Mouse (Mus musculus) liver, embryonic 11.5 days (tissue): ENCODE results near the gene Bnc2. TPM values are rescaled to one million over a fixed set of nuclear protein-coding genes. Genes with fewer than 3 reads are reported as not detected.

ENCODE experiments used
- ATAC-seq: fragments of 200-750 bp; cut with Nextera tagmentation; replicated peaks from 2 replicates; pipeline ENCODE4 v1.8.0; 2017; ENCODE audit warnings: moderate number of reproducible peaks, mild to moderate bottlenecking, moderate TSS enrichment, moderate library complexity; ENCODE audit not compliant: low FRiP score
- DNase-seq: peaks from one replicate; pipeline ENCODE4 v3.0.0-alpha.2; 2017; ENCODE audit warnings: low spot score
- H3K27ac ChIP-seq: fragments of 300-500 bp; sonication (generic); 2 replicates; pipeline ENCODE4 v1.5.1; 2014; ENCODE audit warnings: mild to moderate bottlenecking, low read depth, low read length, control low read depth
- H3K27me3 ChIP-seq: fragments of 300-500 bp; sonication (generic); replicated peaks from 2 replicates; pipeline ENCODE4 v1.6.1; 2014; ENCODE audit warnings: low read length, mixed read lengths; ENCODE audit not compliant: control insufficient read depth, insufficient read depth
- H3K36me3 ChIP-seq: fragments of 300-500 bp; sonication (generic); 2 replicates; pipeline ENCODE4 v1.6.1; 2014; ENCODE audit warnings: mild to moderate bottlenecking, low read length, moderate library complexity, mixed read lengths; ENCODE audit not compliant: control insufficient read depth, insufficient read depth
- H3K4me1 ChIP-seq: fragments of 300-500 bp; sonication (generic); replicated peaks from 2 replicates; pipeline ENCODE4 v1.6.1; 2014; ENCODE audit warnings: low read length, mixed read lengths; ENCODE audit not compliant: control insufficient read depth, insufficient read depth
- H3K4me2 ChIP-seq: fragments of 300-500 bp; sonication (generic); 2 replicates; pipeline ENCODE4 v1.6.1; 2014; ENCODE audit warnings: mild to moderate bottlenecking, control low read depth, moderate library complexity
- H3K4me3 ChIP-seq: fragments of 300-500 bp; sonication (generic); 2 replicates; pipeline ENCODE4 v1.5.1; 2014; ENCODE audit warnings: low read depth, low read length, control low read depth
- H3K9ac ChIP-seq: fragments of 300-500 bp; sonication (generic); 2 replicates; pipeline ENCODE4 v1.6.1; 2014; ENCODE audit warnings: low read depth, low read length, control low read depth
- H3K9me3 ChIP-seq: fragments of 300-500 bp; sonication (generic); 2 replicates; pipeline ENCODE4 v1.6.1; 2016; ENCODE audit warnings: low read length, inconsistent platforms, mixed read lengths; ENCODE audit not compliant: control insufficient read depth
- WGBS: fragments of 180-500 bp; shearing (Covaris S2); extraction: QIAGEN DNeasy Blood & Tissue Kit; methylation state at CpG from one replicate; pipeline ENCODE4 v1.1.7; 2014; 5-methylcytosine and 5-hydroxymethylcytosine counted together
- polyA plus RNA-seq: library from polyadenylated mRNA; unstranded; fragments of >200 nt; fragmentation: Nextera tagmentation; extraction: Ambion mirVana; gene quantifications from 2 replicates; pipeline ENCODE4 v1.2.1, GENCODE M21; 2014

The Bnc2 gene
- polyA plus RNA-seq, 1 experiment from 2014 or later, result 7.0 TPM

GRCm38 (mm10) chr4:84449246-84450005 is 225.6 kb downstream of the Bnc2 start:
- no peak overlapping the region for H3K27ac ChIP-seq
- no peak for ATAC-seq
- no peaks in the 10 kb centered on the region for H3K4me1 ChIP-seq
- no peak overlapping the region for H3K4me2 ChIP-seq
- no peak overlapping the region for H3K4me3 ChIP-seq
- WGBS, result 79% methylated on average over 7 of the region's 7 CpGs
- no peak overlapping the region for H3K9ac ChIP-seq
- DNase-seq, result no peak
- no peaks in the 10 kb centered on the region for H3K9me3 ChIP-seq
- no peaks in the 10 kb centered on the region for H3K36me3 ChIP-seq
- H3K27me3 ChIP-seq, result no peaks in the 10 kb centered on the region

DNA sequence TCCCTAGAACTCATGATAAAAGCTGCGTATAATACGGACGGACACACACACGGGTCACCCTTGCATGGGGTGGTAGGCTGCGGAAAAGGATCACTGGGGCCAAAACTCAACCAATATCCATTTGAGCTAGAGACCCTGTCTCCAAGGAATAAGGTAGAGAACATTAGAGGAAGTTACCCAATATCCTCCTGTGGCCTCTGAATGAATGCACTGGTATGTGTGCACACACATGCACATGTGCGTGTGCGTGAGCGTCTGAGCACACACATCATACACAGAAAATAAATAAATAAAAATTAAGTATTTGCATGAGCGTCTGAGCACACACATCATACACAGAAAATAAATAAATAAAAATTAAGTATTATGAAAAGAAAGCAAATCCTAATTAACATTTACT is 241.8 kb downstream of the Bnc2 start:
- no peaks in the 10 kb centered on the region for H3K27me3 ChIP-seq
- H3K36me3 ChIP-seq, result no peaks in the 10 kb centered on the region
- 94% methylated on average over 9 of the region's 9 CpGs for WGBS
- no peak overlapping the region for H3K27ac ChIP-seq
- H3K4me2 ChIP-seq, result no peak overlapping the region
- no peak overlapping the region for H3K4me3 ChIP-seq
- ATAC-seq (no peak), DNase-seq (no peak)
- H3K9ac ChIP-seq, result no peak overlapping the region
- no peaks in the 10 kb centered on the region for H3K9me3 ChIP-seq
- H3K4me1 ChIP-seq, result no peaks in the 10 kb centered on the region; the same call in 1 of the 2 replicates

- no peak overlapping the region for H3K9ac ChIP-seq
- H3K4me1 ChIP-seq, result no peaks in the 10 kb centered on the region; the same call in 1 of the 2 replicates
- no peak overlapping the region for H3K27ac ChIP-seq
- no peaks in the 10 kb centered on the region for H3K27me3 ChIP-seq
- H3K9me3 ChIP-seq, result no peaks in the 10 kb centered on the region
- 27% methylated on average over 6 of the region's 6 CpGs for WGBS
- H3K4me3 ChIP-seq, result no peak overlapping the region
- ATAC-seq, result no peak
- H3K36me3 ChIP-seq, result no peaks in the 10 kb centered on the region
- no peak for DNase-seq
- no peak overlapping the region for H3K4me2 ChIP-seq
Observed at GRCm38 (mm10) chr4:84431677-84432515, 243.2 kb downstream of the Bnc2 start.

DNA sequence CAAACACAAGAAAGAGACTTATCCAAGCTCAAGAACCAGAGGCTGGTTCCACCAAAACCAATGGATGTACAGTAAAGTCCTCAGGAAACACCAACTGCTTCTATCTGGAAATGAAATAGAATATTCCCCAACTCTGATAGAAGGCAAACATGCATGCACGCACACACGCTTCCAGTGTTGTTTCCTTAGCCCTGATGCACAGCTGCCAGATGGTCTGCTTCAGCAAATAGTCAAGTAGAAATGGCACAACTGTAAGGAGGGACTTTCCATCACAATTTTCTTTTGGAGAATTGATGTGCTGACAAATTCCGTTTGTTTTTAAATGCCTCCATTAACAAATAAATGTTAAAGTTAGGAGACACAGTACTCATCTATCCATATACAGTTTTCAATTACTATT is 247.1 kb downstream of the Bnc2 start:
- ATAC-seq, result no peak
- WGBS, result 89% methylated on average over 3 of the region's 3 CpGs
- no peaks in the 10 kb centered on the region for H3K27me3 ChIP-seq
- DNase-seq, result no peak
- H3K4me3 ChIP-seq, result no peak overlapping the region
- no peak overlapping the region for H3K4me2 ChIP-seq
- H3K4me1 ChIP-seq, result no peaks in the 10 kb centered on the region; the same call in 1 of the 2 replicates
- no peak overlapping the region for H3K9ac ChIP-seq
- no peak overlapping the region for H3K27ac ChIP-seq
- no peaks in the 10 kb centered on the region for H3K9me3 ChIP-seq
- no peaks in the 10 kb centered on the region for H3K36me3 ChIP-seq

DNA sequence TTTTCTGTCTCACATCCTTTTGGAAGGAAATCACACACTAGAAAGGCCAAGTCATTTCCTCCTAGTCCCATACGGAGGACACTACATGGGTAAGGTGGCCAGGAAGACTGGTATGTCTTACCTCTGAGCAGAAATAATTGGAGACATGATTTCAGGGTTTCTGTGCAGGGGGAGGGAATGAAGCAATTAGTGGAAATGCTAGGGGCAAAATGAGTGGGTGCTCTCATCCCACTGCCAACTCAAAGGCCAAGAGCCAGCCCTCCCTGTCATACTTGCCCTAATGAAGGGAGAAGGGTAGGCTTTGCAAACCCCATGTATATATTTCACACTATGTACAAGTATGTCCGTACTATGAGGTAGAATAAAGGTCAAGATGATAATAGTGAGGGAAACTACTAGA is 263.6 kb downstream of the Bnc2 start:
- Histone ChIP-seq H3K27me3 (no peaks in the 10 kb centered on the region), H3K9ac (no peak overlapping the region), H3K27ac (no peak overlapping the region), H3K4me3 (no peak overlapping the region), H3K9me3 (no peaks in the 10 kb centered on the region), H3K4me1 (no peaks in the 10 kb centered on the region; the same call in 1 of the 2 replicates), H3K4me2 (no peak overlapping the region), H3K36me3 (no peaks in the 10 kb centered on the region)
- 81% methylated on average over 2 of the region's 2 CpGs for WGBS
- no peak for DNase-seq
- no peak for ATAC-seq

DNA sequence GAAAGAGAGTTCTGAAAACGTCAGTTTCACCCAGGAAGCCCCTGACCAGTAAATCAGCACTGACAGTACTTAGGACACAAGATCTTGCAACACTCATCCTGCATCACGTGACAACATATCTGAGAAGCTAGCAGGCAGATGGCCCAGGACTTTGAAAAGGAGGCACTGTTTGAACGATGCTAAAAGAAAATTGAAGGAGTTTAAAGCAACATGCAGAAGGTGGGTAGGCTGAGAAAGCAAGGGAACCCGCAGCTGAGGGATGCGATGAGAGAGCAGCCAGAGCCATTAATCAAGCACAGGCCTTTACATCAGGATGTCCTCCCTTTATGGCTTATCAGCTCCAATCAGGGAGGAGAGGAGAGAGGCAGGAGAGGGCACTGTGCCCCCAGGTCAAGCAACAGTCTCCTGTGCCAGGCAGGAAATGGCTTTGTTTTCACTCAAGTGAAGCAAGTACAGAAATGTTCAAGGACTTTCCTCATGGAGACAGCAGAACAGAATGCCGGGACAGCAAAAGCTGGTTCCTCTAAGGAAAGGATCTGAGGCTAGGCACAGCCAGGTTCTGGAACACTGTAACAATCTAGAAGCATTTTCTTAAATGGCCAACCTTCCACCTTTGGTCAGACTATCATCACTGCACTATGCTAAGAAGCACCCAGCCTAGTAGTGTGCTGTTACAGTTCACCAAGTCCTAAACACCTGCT is 267.6 kb downstream of the Bnc2 start:
- WGBS, result 48% methylated on average over 6 of the region's 6 CpGs
- DNase-seq, result no peak
- no peak overlapping the region for H3K4me3 ChIP-seq
- H3K4me2 ChIP-seq, result no peak overlapping the region
- H3K27ac ChIP-seq, result no peak overlapping the region; the same call in 1 of the 2 replicates
- no peak for ATAC-seq
- H3K9me3 ChIP-seq, result no peaks in the 10 kb centered on the region
- no peaks in the 10 kb centered on the region for H3K36me3 ChIP-seq
- H3K9ac ChIP-seq, result no peak overlapping the region
- H3K4me1 ChIP-seq, result peaks cover 2% of the 10 kb centered on the region; the same call in 1 of the 2 replicates
- no peaks in the 10 kb centered on the region for H3K27me3 ChIP-seq

DNA sequence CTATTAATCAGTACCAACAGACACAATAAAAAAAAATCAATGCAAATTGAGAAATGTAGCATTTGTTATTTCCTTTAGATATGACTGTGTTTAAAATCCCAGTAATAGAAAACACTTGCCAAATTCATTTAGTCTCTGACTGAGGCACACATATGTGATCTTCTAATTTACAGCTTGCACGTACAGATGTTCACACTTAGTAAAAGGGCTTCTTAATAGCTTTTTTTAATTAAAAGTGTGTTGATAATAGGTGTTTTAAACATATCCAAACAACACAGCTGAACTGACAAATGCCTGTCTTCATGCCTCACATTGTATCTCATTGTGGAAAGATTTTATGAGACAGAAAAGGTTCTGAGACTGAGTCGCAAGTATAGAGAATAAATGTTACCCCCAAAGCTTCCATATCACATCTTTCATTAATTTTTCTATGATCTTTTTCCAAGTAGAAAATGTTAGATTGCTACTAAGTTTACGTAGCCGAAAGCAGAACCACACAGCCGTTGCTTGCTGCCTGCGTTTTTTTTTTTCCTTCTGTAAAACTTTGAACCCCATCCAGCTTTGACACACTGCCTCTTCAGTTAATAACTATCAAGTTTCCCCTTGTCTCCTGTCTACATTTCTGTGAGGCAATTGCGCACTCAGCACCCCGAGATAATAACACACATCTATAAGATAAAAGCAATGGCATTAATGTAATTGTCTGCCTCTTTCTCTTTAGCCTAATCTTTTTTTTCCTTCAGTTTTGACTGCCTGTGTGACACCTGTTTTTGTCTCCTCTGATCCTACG is 271.5 kb downstream of the Bnc2 start:
- no peak for DNase-seq

GRCm38 (mm10) chr4:84388991-84389390 is 286.1 kb downstream of the Bnc2 start:
- Histone ChIP-seq H3K4me1 (no peaks in the 10 kb centered on the region), H3K36me3 (no peaks in the 10 kb centered on the region), H3K4me3 (no peak overlapping the region), H3K4me2 (no peak overlapping the region), H3K27me3 (no peaks in the 10 kb centered on the region), H3K27ac (no peak overlapping the region), H3K9ac (no peak overlapping the region), H3K9me3 (no peaks in the 10 kb centered on the region)
- DNase-seq, result no peak
- WGBS, result 76% methylated on average over 5 of the region's 5 CpGs
- no peak for ATAC-seq

More for the DNA sequence above, 271.5 kb downstream of the Bnc2 start:
- Histone ChIP-seq H3K9ac (no peak overlapping the region), H3K4me1 (peaks cover 2% of the 10 kb centered on the region; the same call in 1 of the 2 replicates), H3K36me3 (no peaks in the 10 kb centered on the region), H3K27ac (no peak overlapping the region), H3K4me2 (no peak overlapping the region), H3K27me3 (no peaks in the 10 kb centered on the region), H3K4me3 (no peak overlapping the region), H3K9me3 (no peaks in the 10 kb centered on the region)
- WGBS, result 63% methylated on average over 9 of the region's 9 CpGs
- ATAC-seq, result no peak
